ENCODE assay signal across 7 mouse cellular contexts in the genomic region with DNA sequence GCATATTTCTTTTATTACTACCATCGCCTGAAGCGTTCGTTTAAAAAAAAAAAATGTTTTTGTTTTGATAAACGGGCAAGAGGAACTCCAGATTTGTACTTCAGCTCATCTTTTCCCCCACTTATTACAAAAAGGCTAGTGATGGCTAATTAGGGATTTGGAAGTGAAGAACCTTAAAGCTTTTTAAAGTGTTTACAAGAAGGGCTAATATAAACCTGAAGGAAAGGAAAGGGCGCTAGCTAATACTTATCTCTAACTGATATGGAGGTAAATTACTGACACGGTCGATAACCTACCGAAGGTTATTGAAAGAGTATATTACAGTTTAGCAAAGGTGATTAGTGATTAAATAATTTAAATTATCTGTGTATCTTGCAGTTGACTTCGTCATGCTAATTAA. TPM values are rescaled to one million over a fixed set of nuclear protein-coding genes. Genes with fewer than 3 reads are reported as not detected.
DNase-seq lines count a peak whose midpoint lies in the region; ATAC-seq lines count a peak whose summit lies in the region.

No protein-coding gene starts in this region.

- WGBS in lung, embryonic 15.5 days: under 1% methylated on average over 9 of the region's 9 CpGs
- WGBS in embryonic facial prominence, embryonic 15.5 days: 1% methylated on average over 9 of the region's 9 CpGs
- WGBS in intestine, embryonic 16.5 days: 2% methylated on average over 9 of the region's 9 CpGs
- under 1% methylated on average over 9 of the region's 9 CpGs for WGBS in neural tube, embryonic 15.5 days

- H3K9ac ChIP-seq in lung, embryonic 15.5 days: peak overlapping the region; percentile 99
- peak overlapping the region; percentile 89 for H3K9ac ChIP-seq in embryonic facial prominence, embryonic 15.5 days
- peak overlapping the region; percentile 97 for H3K9ac ChIP-seq in intestine, embryonic 16.5 days (ENCODE audit: low read depth, low read length)
- peak overlapping the region; percentile 90 for H3K9ac ChIP-seq in neural tube, embryonic 15.5 days (replicated peaks)

- H3K4me3 ChIP-seq in lung, embryonic 15.5 days: peak overlapping the region; percentile 94
- peak overlapping the region; percentile 88 for H3K4me3 ChIP-seq in embryonic facial prominence, embryonic 15.5 days (replicated peaks)
- peak overlapping the region; percentile 93 for H3K4me3 ChIP-seq in intestine, embryonic 16.5 days (ENCODE audit: low read length)
- H3K4me3 ChIP-seq in neural tube, embryonic 15.5 days (replicated peaks): peak overlapping the region; percentile 82

- H3K27ac ChIP-seq in lung, embryonic 15.5 days: peak overlapping the region; percentile 100
- peak overlapping the region; percentile 100 for H3K27ac ChIP-seq in embryonic facial prominence, embryonic 15.5 days (replicated peaks)
- H3K27ac ChIP-seq in intestine, embryonic 16.5 days (ENCODE audit: low read length): peak overlapping the region; percentile 100; the same call in 1 of the 2 replicates
- H3K27ac ChIP-seq in neural tube, embryonic 15.5 days (replicated peaks): peak overlapping the region; percentile 100

- H3K4me2 ChIP-seq in lung, embryonic 15.5 days: peak overlapping the region; percentile 59
- H3K4me2 ChIP-seq in embryonic facial prominence, embryonic 15.5 days (replicated peaks): peak overlapping the region; percentile 56
- peak overlapping the region; percentile 52 for H3K4me2 ChIP-seq in intestine, embryonic 16.5 days (ENCODE audit: low read depth, low read length)
- peak overlapping the region; percentile 63 for H3K4me2 ChIP-seq in neural tube, embryonic 15.5 days

- ATAC-seq in lung, embryonic 15.5 days (ENCODE audit: borderline replicate concordance, extremely low read depth, low FRiP score, low TSS enrichment): no peak
- ATAC-seq in embryonic facial prominence, embryonic 15.5 days (ENCODE audit: insufficient number of reproducible peaks, low FRiP score, low TSS enrichment, low read depth): no peak
- no peak for ATAC-seq in intestine, embryonic 16.5 days
- ATAC-seq in neural tube, embryonic 15.5 days (ENCODE audit: low FRiP score): no peak

- H3K27me3 ChIP-seq in lung, embryonic 15.5 days: no peaks in the 10 kb centered on the region
- H3K27me3 ChIP-seq in embryonic facial prominence, embryonic 15.5 days: no peaks in the 10 kb centered on the region
- no peaks in the 10 kb centered on the region for H3K27me3 ChIP-seq in intestine, embryonic 16.5 days (replicated peaks; ENCODE audit: control insufficient read depth, insufficient read depth, low read length)
- H3K27me3 ChIP-seq in neural tube, embryonic 15.5 days (replicated peaks): no peaks in the 10 kb centered on the region

- no peaks in the 10 kb centered on the region for H3K9me3 ChIP-seq in lung, embryonic 15.5 days
- H3K9me3 ChIP-seq in embryonic facial prominence, embryonic 15.5 days (replicated peaks): no peaks in the 10 kb centered on the region
- no peaks in the 10 kb centered on the region for H3K9me3 ChIP-seq in intestine, embryonic 16.5 days (ENCODE audit: control insufficient read depth, low read length)
- H3K9me3 ChIP-seq in neural tube, embryonic 15.5 days (replicated peaks): no peaks in the 10 kb centered on the region

- DNase-seq in lung, postnatal 25 days (ENCODE audit: low spot score): no peak
- no peak for DNase-seq in adipocyte (ENCODE audit: low spot score)
- no peak for DNase-seq in frontal cortex, postnatal 14 days (ENCODE audit: low spot score in 2 of 2)

- H3K36me3 ChIP-seq in lung, embryonic 15.5 days: no peaks in the 10 kb centered on the region
- no peaks in the 10 kb centered on the region for H3K36me3 ChIP-seq in embryonic facial prominence, embryonic 15.5 days
- no peaks in the 10 kb centered on the region for H3K36me3 ChIP-seq in intestine, embryonic 16.5 days (ENCODE audit: control insufficient read depth, insufficient read depth, low read length)
- no peaks in the 10 kb centered on the region for H3K36me3 ChIP-seq in neural tube, embryonic 15.5 days

- peaks cover 14% of the 10 kb centered on the region for H3K4me1 ChIP-seq in lung, embryonic 15.5 days
- H3K4me1 ChIP-seq in embryonic facial prominence, embryonic 15.5 days: peaks cover 14% of the 10 kb centered on the region
- peaks cover 7% of the 10 kb centered on the region; the same call in 1 of the 2 replicates for H3K4me1 ChIP-seq in intestine, embryonic 16.5 days (ENCODE audit: control insufficient read depth, insufficient read depth, low read length)
- H3K4me1 ChIP-seq in neural tube, embryonic 15.5 days: peaks cover 15% of the 10 kb centered on the region

RNA-seq across cellular contexts. Expression of a gene that starts 0.9 kb away (rescaled TPM):
- polyA plus RNA-seq in lung, embryonic 15.5 days (2015; fragmentation: Nextera tagmentation; extraction: Ambion mirVana): 76.2 and 84.3 TPM in 2 replicates
- 86.7 and 88.8 TPM in 2 replicates for polyA plus RNA-seq in embryonic facial prominence, embryonic 15.5 days (2015; fragmentation: Nextera tagmentation; extraction: Ambion mirVana)
- 43.4 and 46.5 TPM in 2 replicates for polyA plus RNA-seq in intestine, embryonic 16.5 days (2015; fragmentation: Nextera tagmentation; extraction: Ambion mirVana)
- 71.4 and 74.6 TPM in 2 replicates for polyA plus RNA-seq in neural tube, embryonic 15.5 days (2015; fragmentation: Nextera tagmentation; extraction: Ambion mirVana)
